Mouse (Mus musculus) MEL (cell line): ENCODE measurements around the gene Gm49661. TPM values are rescaled to one million over a fixed set of nuclear protein-coding genes. Genes with fewer than 3 reads are reported as not detected.

Experiments
- DNase-seq: peaks from one replicate; pipeline ENCODE4 v3.0.0; 2011; ENCODE audit warnings: low read depth, low spot score
- H3K27ac ChIP-seq: 2 replicates; pipeline ENCODE4 v1.5.1; 2012; ENCODE audit warnings: low read depth, mild to moderate bottlenecking, control low read depth, low read length, moderate library complexity; ENCODE audit not compliant: control insufficient read depth
- H3K27me3 ChIP-seq, 2 experiments: fragments of 150-350 bp in 1 of 2; sonication (generic) in 1 of 2; 2 replicates each; pipeline ENCODE4 v1.6.1; 2012; ENCODE audit warnings: low read length in 2 of 2, mild to moderate bottlenecking in 2 of 2, improper control_type of control experiment in 1 of 2, moderate library complexity in 1 of 2; ENCODE audit not compliant: insufficient read depth in 2 of 2, control insufficient read depth in 1 of 2
- H3K36me3 ChIP-seq, 2 experiments: 2 replicates each; pipeline ENCODE4 v1.6.1; 2012 to 2014; ENCODE audit warnings: low read length in 2 of 2, improper control_type of control experiment in 1 of 2, inconsistent platforms in 1 of 2, mild to moderate bottlenecking in 1 of 2; ENCODE audit not compliant: insufficient read depth in 2 of 2, control insufficient read depth in 1 of 2
- H3K4me1 ChIP-seq, 2 experiments: fragments of 150-350 bp in 1 of 2; sonication (generic) in 1 of 2; 2 replicates each; pipeline ENCODE4 v1.6.1; 2012; ENCODE audit warnings: low read length in 2 of 2, improper control_type of control experiment in 1 of 2, mild to moderate bottlenecking in 1 of 2; ENCODE audit not compliant: insufficient read depth in 2 of 2, control insufficient read depth in 1 of 2
- H3K4me3 ChIP-seq, 2 experiments: fragments of 150-350 bp in 1 of 2; sonication (generic) in 1 of 2; 2 replicates each; pipeline ENCODE4 v1.5.1; 2012; ENCODE audit warnings: low read depth in 2 of 2, low read length in 2 of 2, mild to moderate bottlenecking in 2 of 2, moderate library complexity in 2 of 2, control low read depth in 1 of 2, improper control_type of control experiment in 1 of 2; ENCODE audit not compliant: control insufficient read depth in 1 of 2, insufficient read depth in 1 of 2
- H3K79me2 ChIP-seq: 2 replicates; pipeline ENCODE4 v1.6.1; 2012; ENCODE audit warnings: mild to moderate bottlenecking, low read length, moderate library complexity; ENCODE audit not compliant: control insufficient read depth, poor library complexity, insufficient read depth
- H3K9ac ChIP-seq: 2 replicates; pipeline ENCODE4 v1.6.1; 2012; ENCODE audit warnings: low read depth, mild to moderate bottlenecking, control low read depth, low read length, moderate library complexity; ENCODE audit not compliant: control insufficient read depth, poor library complexity, severe bottlenecking
- H3K9me3 ChIP-seq: fragments of 150-350 bp; sonication (generic); replicated peaks from 2 replicates; pipeline ENCODE4 v1.6.1; 2012; ENCODE audit warnings: mild to moderate bottlenecking, low read length, improper control_type of control experiment, moderate library complexity; ENCODE audit not compliant: insufficient read depth
- BHLHE40 ChIP-seq: IDR thresholded peaks from 2 replicates; pipeline ENCODE4 v1.6.1; 2012; ENCODE audit warnings: low read depth, mild to moderate bottlenecking, inconsistent platforms, low read length, improper control_type of control experiment, borderline replicate concordance
- CHD1 ChIP-seq: IDR thresholded peaks from 2 replicates; pipeline ENCODE4 v1.6.1; 2012; ENCODE audit warnings: low read depth, mild to moderate bottlenecking, inconsistent platforms, low read length, improper control_type of control experiment
- CHD2 ChIP-seq: IDR thresholded peaks from 2 replicates; pipeline ENCODE4 v1.6.1; 2011; ENCODE audit warnings: low read length, improper control_type of control experiment
- CTCF ChIP-seq, 3 experiments: IDR thresholded peaks in 2 of 3; conservative IDR thresholded peaks in 1 of 3; 2 replicates each; pipeline ENCODE4 v1.5.1; 2011 to 2012; ENCODE audit warnings: low read length in 3 of 3, low read depth in 2 of 3, mild to moderate bottlenecking in 2 of 3, improper control_type of control experiment in 1 of 3, inconsistent platforms in 1 of 3, mixed read lengths in 1 of 3, moderate library complexity in 1 of 3; ENCODE audit not compliant: control insufficient read depth in 1 of 3, insufficient read depth in 1 of 3, poor library complexity in 1 of 3, severe bottlenecking in 1 of 3
- ELF1 ChIP-seq: IDR thresholded peaks from 2 replicates; pipeline ENCODE4 v1.6.1; 2014; ENCODE audit warnings: low read depth, mild to moderate bottlenecking, inconsistent platforms, low read length, improper control_type of control experiment, moderate library complexity
- EP300 ChIP-seq, 2 experiments: IDR thresholded peaks; 2 replicates each; pipeline ENCODE4 v1.6.1; 2011; ENCODE audit warnings: improper control_type of control experiment in 2 of 2, low read length in 2 of 2, low read depth in 1 of 2, mild to moderate bottlenecking in 1 of 2
- ETS1 ChIP-seq: IDR thresholded peaks from 2 replicates; pipeline ENCODE4 v1.6.1; 2012; ENCODE audit warnings: low read depth, mild to moderate bottlenecking, inconsistent platforms, low read length, improper control_type of control experiment, moderate library complexity
- GABPA ChIP-seq: IDR thresholded peaks from 2 replicates; pipeline ENCODE4 v1.6.1; 2012; ENCODE audit warnings: low read depth, mild to moderate bottlenecking, inconsistent platforms, low read length, improper control_type of control experiment, moderate library complexity
- GATA1 ChIP-seq: IDR thresholded peaks from 2 replicates; pipeline ENCODE4 v1.6.1; 2011; ENCODE audit warnings: low read depth, low read length, improper control_type of control experiment
- HCFC1 ChIP-seq: IDR thresholded peaks from 2 replicates; pipeline ENCODE4 v1.6.1; 2012; ENCODE audit warnings: low read depth, mild to moderate bottlenecking, inconsistent platforms, low read length, improper control_type of control experiment, moderate library complexity
- JUND ChIP-seq: IDR thresholded peaks from 2 replicates; pipeline ENCODE4 v1.6.1; 2011; ENCODE audit warnings: low read depth, mild to moderate bottlenecking, improper control_type of control experiment, low read length
- KAT2A ChIP-seq: conservative IDR thresholded peaks from 2 replicates; pipeline ENCODE4 v1.6.1; 2012; ENCODE audit warnings: low read depth, low read length, improper control_type of control experiment, inconsistent platforms
- MAFK ChIP-seq: IDR thresholded peaks from 2 replicates; pipeline ENCODE4 v1.6.1; 2011; ENCODE audit warnings: low read depth, mild to moderate bottlenecking, low read length, improper control_type of control experiment, borderline replicate concordance
- MAX ChIP-seq: IDR thresholded peaks from 2 replicates; pipeline ENCODE4 v1.6.1; 2011; ENCODE audit warnings: low read length, improper control_type of control experiment
- MAZ ChIP-seq: IDR thresholded peaks from 2 replicates; pipeline ENCODE4 v1.6.1; 2012; ENCODE audit warnings: low read depth, mild to moderate bottlenecking, inconsistent platforms, low read length, improper control_type of control experiment
- MEF2A ChIP-seq: IDR thresholded peaks from 2 replicates; pipeline ENCODE4 v1.6.1; 2014; ENCODE audit warnings: low read depth, mild to moderate bottlenecking, inconsistent platforms, low read length, improper control_type of control experiment; ENCODE audit not compliant: poor library complexity, insufficient replicate concordance, severe bottlenecking; ENCODE audit errors: extremely low read depth
- MXI1 ChIP-seq: IDR thresholded peaks from 2 replicates; pipeline ENCODE4 v1.6.1; 2011; ENCODE audit warnings: mild to moderate bottlenecking, low read depth, low read length, improper control_type of control experiment
- MYB ChIP-seq: IDR thresholded peaks from 2 replicates; pipeline ENCODE4 v1.6.1; 2011; ENCODE audit warnings: mild to moderate bottlenecking, low read depth, low read length, improper control_type of control experiment
- MYC ChIP-seq: IDR thresholded peaks from 2 replicates; pipeline ENCODE4 v1.6.1; 2011; ENCODE audit warnings: low read depth, mild to moderate bottlenecking, low read length, improper control_type of control experiment, moderate library complexity
- NELFE ChIP-seq: IDR thresholded peaks from 2 replicates; pipeline ENCODE4 v1.6.1; 2011; ENCODE audit warnings: low read depth, low read length, improper control_type of control experiment
- NRF1 ChIP-seq: IDR thresholded peaks from 2 replicates; pipeline ENCODE4 v1.6.1; 2014; ENCODE audit warnings: low read depth, mild to moderate bottlenecking, inconsistent platforms, low read length, improper control_type of control experiment, moderate library complexity; ENCODE audit not compliant: poor library complexity, insufficient read depth, severe bottlenecking
- POLR2A ChIP-seq, 2 experiments: IDR thresholded peaks; 2 replicates each; pipeline ENCODE4 v1.6.1; 2011 to 2012; ENCODE audit warnings: low read length in 2 of 2, mild to moderate bottlenecking in 2 of 2, control low read depth in 1 of 2, improper control_type of control experiment in 1 of 2, low read depth in 1 of 2, moderate library complexity in 1 of 2; ENCODE audit not compliant: control insufficient read depth in 1 of 2, insufficient read depth in 1 of 2, poor library complexity in 1 of 2
- POLR2AphosphoS2 ChIP-seq: IDR thresholded peaks from 2 replicates; pipeline ENCODE4 v1.6.1; 2011; ENCODE audit warnings: low read length, improper control_type of control experiment
- POLR2AphosphoS5 ChIP-seq: IDR thresholded peaks from 2 replicates; pipeline ENCODE4 v1.6.1; 2012; ENCODE audit warnings: low read depth, borderline replicate concordance, mild to moderate bottlenecking, inconsistent platforms, low read length, moderate library complexity, mixed read lengths
- RAD21 ChIP-seq: IDR thresholded peaks from 2 replicates; pipeline ENCODE4 v1.6.1; 2011; ENCODE audit warnings: mild to moderate bottlenecking, low read depth, low read length, improper control_type of control experiment
- SIN3A ChIP-seq: IDR thresholded peaks from 2 replicates; pipeline ENCODE4 v1.6.1; 2012; ENCODE audit warnings: low read length, improper control_type of control experiment, inconsistent platforms
- SMC3 ChIP-seq: IDR thresholded peaks from 2 replicates; pipeline ENCODE4 v1.6.1; 2011; ENCODE audit warnings: low read depth, low read length, improper control_type of control experiment
- TAL1 ChIP-seq: IDR thresholded peaks from 2 replicates; pipeline ENCODE4 v1.6.1; 2012; ENCODE audit warnings: mild to moderate bottlenecking, inconsistent platforms, low read length, moderate library complexity, mixed read lengths
- TBP ChIP-seq: IDR thresholded peaks from 2 replicates; pipeline ENCODE4 v1.8.0; 2011; ENCODE audit warnings: low read depth, low read length, improper control_type of control experiment
- TCF12 ChIP-seq: IDR thresholded peaks from 2 replicates; pipeline ENCODE4 v1.6.1; 2014; ENCODE audit warnings: low read depth, mild to moderate bottlenecking, inconsistent platforms, low read length, improper control_type of control experiment, moderate library complexity
- UBTF ChIP-seq: IDR thresholded peaks from 2 replicates; pipeline ENCODE4 v1.6.1; 2012; ENCODE audit warnings: low read depth, mild to moderate bottlenecking, inconsistent platforms, low read length, improper control_type of control experiment, moderate library complexity, borderline replicate concordance; ENCODE audit not compliant: insufficient read depth
- USF1 ChIP-seq: IDR thresholded peaks from 2 replicates; pipeline ENCODE4 v1.6.1; 2014; ENCODE audit warnings: low read depth, mild to moderate bottlenecking, inconsistent platforms, low read length, improper control_type of control experiment, moderate library complexity
- USF2 ChIP-seq, 2 experiments: IDR thresholded peaks; 2 replicates each; pipeline ENCODE4 v1.6.1; 2011 to 2012; ENCODE audit warnings: improper control_type of control experiment in 2 of 2, low read length in 2 of 2, borderline replicate concordance in 1 of 2, inconsistent platforms in 1 of 2, low read depth in 1 of 2, mild to moderate bottlenecking in 1 of 2; ENCODE audit not compliant: insufficient read depth in 1 of 2
- ZC3H11A ChIP-seq: IDR thresholded peaks from 2 replicates; pipeline ENCODE4 v1.6.1; 2012; ENCODE audit warnings: low read depth, mild to moderate bottlenecking, inconsistent platforms, low read length, improper control_type of control experiment
- ZKSCAN1 ChIP-seq: IDR thresholded peaks from 2 replicates; pipeline ENCODE4 v1.6.1; 2012; ENCODE audit warnings: low read depth, mild to moderate bottlenecking, inconsistent platforms, low read length, improper control_type of control experiment, moderate library complexity
- ZMIZ1 ChIP-seq: IDR thresholded peaks from 2 replicates; pipeline ENCODE4 v1.6.1; 2012; ENCODE audit warnings: low read depth, mild to moderate bottlenecking, inconsistent platforms, low read length, improper control_type of control experiment, moderate library complexity
- ZNF384 ChIP-seq: IDR thresholded peaks from 2 replicates; pipeline ENCODE4 v1.6.1; 2012; ENCODE audit warnings: low read depth, mild to moderate bottlenecking, inconsistent platforms, low read length, improper control_type of control experiment
- polyA plus RNA-seq, 2 experiments: library from polyadenylated mRNA; stranded (reverse) in 1 of 2; unstranded in 1 of 2; fragments of >175 nt in 1 of 2; fragments of >200 nt in 1 of 2; gene quantifications; 2 replicates each; pipeline versions ENCODE4 v1.2.1 to v1.2.4; 2012; ENCODE audit warnings: low replicate concordance in 2 of 2, low read depth in 1 of 2; ENCODE audit not compliant: insufficient read length in 2 of 2, insufficient read depth in 1 of 2, missing spikeins in 1 of 2
- total RNA-seq: library from RNA; depleted of rRNA; stranded (reverse); fragments of 300-350 nt; gene quantifications from 2 replicates; pipeline ENCODE4 v1.2.3, GENCODE M21; 2012

Gm49661 gene
- total and polyA plus RNA-seq, 3 experiments = 4.7 TPM; not detected in 2

DNA sequence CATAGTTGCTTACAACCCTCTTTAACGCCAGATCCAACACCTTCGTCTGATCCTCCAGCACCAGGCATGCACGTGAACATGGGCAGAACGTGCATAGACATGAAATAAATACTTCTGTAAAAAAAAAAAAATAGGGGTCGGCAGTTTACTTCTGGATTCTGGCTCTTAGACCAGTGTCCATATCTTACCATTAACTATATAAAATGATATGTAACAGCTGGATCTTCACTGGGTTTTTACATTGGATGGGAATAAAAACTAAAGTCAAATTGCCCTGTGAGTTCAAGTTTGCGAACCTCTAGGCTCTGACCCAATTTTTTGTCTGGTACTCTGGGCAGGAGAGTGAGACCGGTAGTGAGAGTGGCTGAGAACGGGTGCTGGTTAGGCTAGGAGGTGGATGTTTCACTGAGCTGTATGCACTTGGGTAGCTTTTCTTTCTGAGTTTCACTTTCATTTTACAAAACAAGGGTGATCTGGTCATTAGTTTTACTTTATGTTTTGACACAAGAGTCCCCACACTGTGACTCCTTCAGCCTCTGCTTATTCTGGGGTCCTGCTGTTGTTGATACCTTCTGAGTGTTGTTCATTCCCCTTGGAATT, 5.4 kb upstream of the Gm49661 start:
- Histone ChIP-seq H3K9me3 (no peaks in the 10 kb centered on the region), H3K4me1 (peaks cover 4 to 33% of the 10 kb centered on the region in 2 experiments; a peak in 2 of 4 replicates), H3K27ac (peak overlapping the region; percentile 50), H3K4me3 (peak overlapping the region; percentile 38 to 59), H3K79me2 (peaks cover 37% of the 10 kb centered on the region), H3K36me3 (peaks cover 4 to 19% of the 10 kb centered on the region in 2 experiments; a peak in 3 of 4 replicates), H3K9ac (peak overlapping the region; percentile 64), H3K27me3 (no peaks in the 10 kb centered on the region)
- peak; percentile 54 for DNase-seq
- TF ChIP-seq GATA1 (no peak), ZKSCAN1 (no peak), POLR2A (IDR thresholded peaks at IDR 0.05; ENCODE audit: control insufficient read depth in 1 of 2, insufficient read depth in 1 of 2, low read depth in 1 of 2, low read length in 2 of 2, poor library complexity in 1 of 2) (peak in 1 of 2 experiments; percentile 2; a peak in 1 of 4 replicates), BHLHE40 (no peak), TCF12 (no peak), USF1 (no peak), TAL1 (no peak), USF2 (IDR thresholded peaks at IDR 0.05; ENCODE audit: borderline replicate concordance in 1 of 2, insufficient read depth in 1 of 2, low read depth in 1 of 2, low read length in 2 of 2) (no peak), SIN3A (peak; percentile 12), NELFE (no peak; the same call in 1 of the 2 replicates), ZNF384 (peak; percentile 42), EP300 (IDR thresholded peaks at IDR 0.05; ENCODE audit: low read depth in 1 of 2, low read length in 2 of 2) (no peak), ZC3H11A (no peak), CTCF (IDR thresholded peaks at IDR 0.05 in 2 of 3, conservative IDR thresholded peaks at IDR 0.05 in 1 of 3; ENCODE audit: control insufficient read depth in 1 of 3, insufficient read depth in 1 of 3, low read depth in 2 of 3, low read length in 3 of 3, poor library complexity in 1 of 3, severe bottlenecking in 1 of 3) (no peak), JUND (no peak), MYB (no peak), TBP (no peak), POLR2AphosphoS5 (no peak), SMC3 (no peak), MAZ (no peak), HCFC1 (no peak), CHD1 (no peak), CHD2 (no peak), RAD21 (no peak), POLR2AphosphoS2 (no peak), MAFK (no peak), ETS1 (peak; percentile 52), MYC (no peak; the same call in 1 of the 2 replicates), MXI1 (no peak; the same call in 1 of the 2 replicates), ZMIZ1 (0 out of 2 replicates have a peak, but pooled peaks have one; percentile 26), MEF2A (no peak), KAT2A (no peak), NRF1 (no peak), GABPA (no peak), UBTF (no peak), MAX (no peak), ELF1 (no peak)
